Mouse (Mus musculus): ENCODE measurements around the gene Mettl8.

The Mettl8 gene

GRCm38 (mm10) chr2:71055300-71056114 is at the start of gene Mettl8, which contains the start of gene Dcaf17:
Gene Mettl8, minus strand, starts transcription at chr2:71055583.
Gene Dcaf17, plus strand, starts transcription at chr2:71055328.
- DNase-seq (ENCODE audit: extremely low read depth, low read depth, low spot score): peak; percentile 51

GRCm38 (mm10) chr2:71104696-71105095 is 49.3 kb upstream of the Mettl8 start:
- no peak for DNase-seq (ENCODE audit: extremely low read depth, low read depth, low spot score)

GRCm38 (mm10) chr2:71103292-71103680 is 47.9 kb upstream of the Mettl8 start:
- no peak for DNase-seq (ENCODE audit: extremely low read depth, low read depth, low spot score)

GRCm38 (mm10) chr2:71102621-71103291 is 47.4 kb upstream of the Mettl8 start:
- no peak for DNase-seq (ENCODE audit: extremely low read depth, low read depth, low spot score)

- no peak for DNase-seq (ENCODE audit: extremely low read depth, low read depth, low spot score)
Measured at GRCm38 (mm10) chr2:71096170-71096569, 40.8 kb upstream of the Mettl8 start.

- no peak for DNase-seq (ENCODE audit: extremely low read depth, low read depth, low spot score)
Measured at GRCm38 (mm10) chr2:71090660-71091445, 35.5 kb upstream of the Mettl8 start.

GRCm38 (mm10) chr2:71089766-71090165 is 34.4 kb upstream of the Mettl8 start:
- no peak for DNase-seq (ENCODE audit: extremely low read depth, low read depth, low spot score)

GRCm38 (mm10) chr2:71083454-71084193 is 28.2 kb upstream of the Mettl8 start:
- DNase-seq (ENCODE audit: extremely low read depth, low read depth, low spot score): no peak

- DNase-seq (ENCODE audit: extremely low read depth, low read depth, low spot score): no peak
Measured at GRCm38 (mm10) chr2:71082416-71082815, 27.0 kb upstream of the Mettl8 start.

GRCm38 (mm10) chr2:71073828-71074227 is 18.4 kb upstream of the Mettl8 start:
- no peak for DNase-seq (ENCODE audit: extremely low read depth, low read depth, low spot score)

GRCm38 (mm10) chr2:71073330-71073729 is 17.9 kb upstream of the Mettl8 start:
- DNase-seq (ENCODE audit: extremely low read depth, low read depth, low spot score): no peak

- no peak for DNase-seq (ENCODE audit: extremely low read depth, low read depth, low spot score)
Measured at GRCm38 (mm10) chr2:71071601-71072000, 16.2 kb upstream of the Mettl8 start.

GRCm38 (mm10) chr2:71056115-71056835 is 892 bp upstream of the Mettl8 start:
- DNase-seq (ENCODE audit: extremely low read depth, low read depth, low spot score): no peak

GRCm38 (mm10) chr2:71054716-71055115 is 667 bp downstream of the Mettl8 start:
- DNase-seq (ENCODE audit: extremely low read depth, low read depth, low spot score): no peak

- no peak for DNase-seq (ENCODE audit: extremely low read depth, low read depth, low spot score)
Measured at GRCm38 (mm10) chr2:71050511-71050910, 4.9 kb downstream of the Mettl8 start.

- DNase-seq (ENCODE audit: extremely low read depth, low read depth, low spot score): no peak
Measured at GRCm38 (mm10) chr2:71048896-71049295, 6.5 kb downstream of the Mettl8 start.

GRCm38 (mm10) chr2:71046751-71047320 is 8.5 kb downstream of the Mettl8 start:
- DNase-seq (ENCODE audit: extremely low read depth, low read depth, low spot score): no peak

GRCm38 (mm10) chr2:71046151-71046550 is 9.2 kb downstream of the Mettl8 start:
- no peak for DNase-seq (ENCODE audit: extremely low read depth, low read depth, low spot score)

GRCm38 (mm10) chr2:71039522-71040121 is 15.8 kb downstream of the Mettl8 start:
- no peak for DNase-seq (ENCODE audit: extremely low read depth, low read depth, low spot score)

Data from fat pad, adult 2 months (tissue).